Mouse (Mus musculus): Measurements from ENCODE around the gene Bend6. TPM values are rescaled to one million over a fixed set of nuclear protein-coding genes. Genes with fewer than 3 reads are reported as not detected.

Bend6 gene
- total and polyA plus RNA-seq, 2 experiments from 2014 or later, result 96.7 to 124 TPM

- WGBS, result 63% methylated on average over 8 of the region's 8 CpGs
- H3K4me1 ChIP-seq (ENCODE audit: insufficient read depth), result peaks cover 9% of the 10 kb centered on the region; the same call in 1 of the 2 replicates
- no peak for TF ChIP-seq CTCF (IDR thresholded peaks at IDR 0.05; ENCODE audit: low read depth)
- no peak overlapping the region for H3K4me3 ChIP-seq (ENCODE audit: low read depth, low read length)
- no peak overlapping the region for H3K9ac ChIP-seq
- no peaks in the 10 kb centered on the region for H3K27me3 ChIP-seq (ENCODE audit: insufficient read depth, low read length)
- H3K36me3 ChIP-seq (ENCODE audit: insufficient read depth), result no peaks in the 10 kb centered on the region; the same call in 1 of the 2 replicates
- H3K27ac ChIP-seq (ENCODE audit: low read depth, low read length), result no peak overlapping the region
- no peak for DNase-seq
- ATAC-seq, result no peak
- no peaks in the 10 kb centered on the region for H3K9me3 ChIP-seq (ENCODE audit: low read length)
- 0 out of 2 replicates have a peak overlapping the region, but pooled peaks have one; percentile 5 for H3K4me2 ChIP-seq (ENCODE audit: low read depth)
Observed at GRCm38 (mm10) chr1:33911589-33911988, 4.0 kb upstream of the Bend6 start.

- ATAC-seq, result no peak
- 4% methylated on average over 36 of the region's 44 CpGs for WGBS
Observed at GRCm38 (mm10) chr1:33908191-33908962, 761 bp upstream of the Bend6 start, which contains the start of gene Dst. Gene Dst, plus strand, starts transcription at chr1:33908225.

GRCm38 (mm10) chr1:33906927-33907326, 689 bp downstream of the Bend6 start:
- H3K9ac ChIP-seq, result peak overlapping the region; percentile 81
- DNase-seq (peak; percentile 62), ATAC-seq (peak; percentile 7)
- peaks cover 9% of the 10 kb centered on the region; the same call in 1 of the 2 replicates for H3K4me1 ChIP-seq (ENCODE audit: insufficient read depth)
- H3K36me3 ChIP-seq (ENCODE audit: insufficient read depth), result no peaks in the 10 kb centered on the region
- no peaks in the 10 kb centered on the region for H3K27me3 ChIP-seq (ENCODE audit: insufficient read depth, low read length)
- H3K4me3 ChIP-seq (ENCODE audit: low read depth, low read length), result peak overlapping the region; percentile 79
- H3K27ac ChIP-seq (ENCODE audit: low read depth, low read length), result peak overlapping the region; percentile 87
- H3K4me2 ChIP-seq (ENCODE audit: low read depth), result peak overlapping the region; percentile 71
- no peaks in the 10 kb centered on the region for H3K9me3 ChIP-seq (ENCODE audit: low read length)
- 3% methylated on average over 20 of the region's 20 CpGs for WGBS
- TF ChIP-seq CTCF (IDR thresholded peaks at IDR 0.05; ENCODE audit: low read depth), result peak; percentile 40

More at GRCm38 (mm10) chr1:33908191-33908962, 761 bp upstream of the Bend6 start, which contains the start of gene Dst:
- H3K4me2 ChIP-seq (ENCODE audit: low read depth), result peak within 1 kb of the TSS; percentile 71
- no peaks in the 10 kb centered on the region for H3K9me3 ChIP-seq (ENCODE audit: low read length)
- peaks cover 9% of the 10 kb centered on the region; the same call in 1 of the 2 replicates for H3K4me1 ChIP-seq (ENCODE audit: insufficient read depth)
- DNase-seq, result no peak
- peak within 1 kb of the TSS; percentile 79 for H3K4me3 ChIP-seq (ENCODE audit: low read depth, low read length)
- peak within 1 kb of the TSS; percentile 81 for H3K9ac ChIP-seq
- H3K27me3 ChIP-seq (ENCODE audit: insufficient read depth, low read length), result no peaks in the 10 kb centered on the region
- H3K27ac ChIP-seq (ENCODE audit: low read depth, low read length), result peak within 1 kb of the TSS; percentile 87
- TF ChIP-seq CTCF (IDR thresholded peaks at IDR 0.05; ENCODE audit: low read depth), result no peak
- H3K36me3 ChIP-seq (ENCODE audit: insufficient read depth), result no peaks in the 10 kb centered on the region

DNA sequence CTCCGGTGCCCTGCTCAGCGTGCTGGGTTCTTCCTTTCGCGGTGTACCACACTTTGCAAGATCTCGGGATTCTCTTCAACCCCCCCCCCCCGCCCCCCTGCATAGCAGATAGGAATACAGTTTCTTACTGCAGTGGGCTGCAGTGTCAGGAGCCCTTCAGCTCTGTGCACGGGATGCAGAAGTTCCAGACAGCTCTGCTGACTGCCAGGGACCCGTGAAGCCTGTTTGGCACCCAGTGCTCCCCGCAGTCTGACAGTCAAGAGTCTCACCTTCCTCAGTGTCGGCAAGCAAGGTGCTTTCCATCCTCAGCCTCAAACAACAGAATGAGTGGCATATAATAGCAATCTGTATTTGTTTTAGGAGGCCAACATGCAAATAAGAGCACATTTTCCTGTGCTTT, 1.4 kb downstream of the Bend6 start:
- TF ChIP-seq CTCF (IDR thresholded peaks at IDR 0.05; ENCODE audit: low read depth), result no peak
- H3K4me3 ChIP-seq (ENCODE audit: low read depth, low read length), result peak overlapping the region; percentile 79
- H3K36me3 ChIP-seq (ENCODE audit: insufficient read depth), result no peaks in the 10 kb centered on the region
- H3K4me2 ChIP-seq (ENCODE audit: low read depth), result peak overlapping the region; percentile 71
- H3K4me1 ChIP-seq (ENCODE audit: insufficient read depth), result peaks cover 9% of the 10 kb centered on the region; the same call in 1 of the 2 replicates
- H3K27me3 ChIP-seq (ENCODE audit: insufficient read depth, low read length), result no peaks in the 10 kb centered on the region
- H3K9ac ChIP-seq, result peak overlapping the region; percentile 81
- no peaks in the 10 kb centered on the region for H3K9me3 ChIP-seq (ENCODE audit: low read length)
- WGBS, result 32% methylated on average over 10 of the region's 10 CpGs
- no peak for ATAC-seq
- no peak overlapping the region for H3K27ac ChIP-seq (ENCODE audit: low read depth, low read length)
- DNase-seq, result peak; percentile 27

GRCm38 (mm10) chr1:33903587-33903986, 4.0 kb downstream of the Bend6 start:
- Histone ChIP-seq H3K4me2 (ENCODE audit: low read depth) (no peak overlapping the region), H3K4me1 (ENCODE audit: insufficient read depth) (no peaks in the 10 kb centered on the region), H3K36me3 (ENCODE audit: insufficient read depth) (no peaks in the 10 kb centered on the region), H3K27ac (ENCODE audit: low read depth, low read length) (no peak overlapping the region), H3K4me3 (ENCODE audit: low read depth, low read length) (no peak overlapping the region), H3K9me3 (ENCODE audit: low read length) (no peaks in the 10 kb centered on the region), H3K27me3 (ENCODE audit: insufficient read depth, low read length) (no peaks in the 10 kb centered on the region), H3K9ac (no peak overlapping the region)
- 44% methylated on average over 9 of the region's 9 CpGs for WGBS
- no peak for TF ChIP-seq CTCF (IDR thresholded peaks at IDR 0.05; ENCODE audit: low read depth)
- ATAC-seq, result no peak
- DNase-seq, result no peak

DNA sequence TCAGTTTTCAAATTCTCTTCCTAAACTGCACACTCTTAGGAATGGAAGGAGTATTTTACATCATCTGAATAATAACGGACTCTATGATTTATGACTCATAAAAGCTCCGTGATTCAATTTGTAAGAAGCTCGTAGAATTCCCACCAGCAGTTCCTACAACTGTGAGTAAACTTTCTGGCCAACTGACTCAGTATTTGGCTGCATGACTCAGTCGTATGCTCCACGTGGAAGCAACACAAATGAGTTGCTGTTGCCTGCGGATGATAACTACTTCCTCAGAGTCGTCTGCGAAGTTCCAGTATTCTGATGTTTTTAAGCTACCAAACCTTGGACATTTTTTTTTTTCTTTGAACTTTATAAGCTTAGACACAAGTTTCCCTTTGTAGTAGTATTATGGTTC, 7.4 kb downstream of the Bend6 start:
- Histone ChIP-seq H3K36me3 (ENCODE audit: insufficient read depth) (no peaks in the 10 kb centered on the region), H3K9ac (no peak overlapping the region), H3K4me3 (ENCODE audit: low read depth, low read length) (no peak overlapping the region), H3K27me3 (ENCODE audit: insufficient read depth, low read length) (no peaks in the 10 kb centered on the region), H3K4me1 (ENCODE audit: insufficient read depth) (no peaks in the 10 kb centered on the region), H3K27ac (ENCODE audit: low read depth, low read length) (no peak overlapping the region), H3K9me3 (ENCODE audit: low read length) (no peaks in the 10 kb centered on the region), H3K4me2 (ENCODE audit: low read depth) (no peak overlapping the region)
- DNase-seq (no peak), ATAC-seq (no peak)
- WGBS, result 79% methylated on average over 8 of the region's 8 CpGs
- TF ChIP-seq CTCF (IDR thresholded peaks at IDR 0.05; ENCODE audit: low read depth), result no peak

- no peak for ATAC-seq
- WGBS, result 91% methylated on average over 6 of the region's 6 CpGs
- Histone ChIP-seq H3K4me1 (ENCODE audit: insufficient read depth) (no peaks in the 10 kb centered on the region), H3K4me2 (ENCODE audit: low read depth) (no peak overlapping the region), H3K9me3 (ENCODE audit: low read length) (no peaks in the 10 kb centered on the region), H3K9ac (no peak overlapping the region), H3K4me3 (ENCODE audit: low read depth, low read length) (no peak overlapping the region), H3K27me3 (ENCODE audit: insufficient read depth, low read length) (no peaks in the 10 kb centered on the region), H3K36me3 (ENCODE audit: insufficient read depth) (no peaks in the 10 kb centered on the region), H3K27ac (ENCODE audit: low read depth, low read length) (no peak overlapping the region)
- DNase-seq, result no peak
- TF ChIP-seq CTCF (IDR thresholded peaks at IDR 0.05; ENCODE audit: low read depth), result no peak
Observed at GRCm38 (mm10) chr1:33898373-33898772, 9.2 kb downstream of the Bend6 start.

Data from forebrain, postnatal 0 days (tissue).